Mouse (Mus musculus) thymus, postnatal 36 days (tissue): ENCODE measurements around the gene Cd160.
A peak's percentile ranks its signal among the peaks of the same experiment; 100 is the strongest.

Experiments
- DNase-seq, 2 experiments: peaks; one replicate each; pipeline ENCODE4 v3.0.0; 2022; ENCODE audit warnings: mixed read lengths in 2 of 2

The Cd160 gene

GRCm38 (mm10) chr3:96828984-96829383 is at the start of gene Cd160, which contains the start of gene Pdzk1:
Gene Cd160 (minus strand): TSS chr3:96829351.
Gene Pdzk1 (plus strand): TSS chr3:96829284.
- DNase-seq = no peak

- DNase-seq = no peak
Observed at GRCm38 (mm10) chr3:96874808-96875571, 45.8 kb upstream of the Cd160 start.

- no peak for DNase-seq
Observed at GRCm38 (mm10) chr3:96872501-96872900, 43.4 kb upstream of the Cd160 start.

- no peak for DNase-seq
Observed at GRCm38 (mm10) chr3:96871070-96871469, 41.9 kb upstream of the Cd160 start.

- no peak for DNase-seq
Observed at GRCm38 (mm10) chr3:96870270-96870669, 41.1 kb upstream of the Cd160 start.

GRCm38 (mm10) chr3:96869091-96869490 is 39.9 kb upstream of the Cd160 start:
- DNase-seq = no peak

- DNase-seq = no peak
Observed at GRCm38 (mm10) chr3:96868566-96868965, 39.4 kb upstream of the Cd160 start.

GRCm38 (mm10) chr3:96867863-96868262 is 38.7 kb upstream of the Cd160 start:
- no peak for DNase-seq

GRCm38 (mm10) chr3:96860498-96860897 is 31.3 kb upstream of the Cd160 start:
- no peak for DNase-seq

- DNase-seq = no peak
Observed at GRCm38 (mm10) chr3:96855833-96856232, 26.7 kb upstream of the Cd160 start.

- no peak for DNase-seq
Observed at GRCm38 (mm10) chr3:96854376-96854775, 25.2 kb upstream of the Cd160 start.

GRCm38 (mm10) chr3:96852561-96852960 is 23.4 kb upstream of the Cd160 start:
- DNase-seq = no peak

- no peak for DNase-seq
Observed at GRCm38 (mm10) chr3:96849168-96849727, 20.1 kb upstream of the Cd160 start.

GRCm38 (mm10) chr3:96848470-96848869 is 19.3 kb upstream of the Cd160 start:
- no peak for DNase-seq

GRCm38 (mm10) chr3:96847661-96848060 is 18.5 kb upstream of the Cd160 start:
- peak; percentile 46 to 50 for DNase-seq

- peak; percentile 11 to 20 for DNase-seq
Observed at GRCm38 (mm10) chr3:96846985-96847384, 17.8 kb upstream of the Cd160 start.

- DNase-seq = no peak
Observed at GRCm38 (mm10) chr3:96845806-96846205, 16.7 kb upstream of the Cd160 start.

GRCm38 (mm10) chr3:96845191-96845590 is 16.0 kb upstream of the Cd160 start:
- no peak for DNase-seq

GRCm38 (mm10) chr3:96838996-96839645 is 10.0 kb upstream of the Cd160 start:
- no peak for DNase-seq

- no peak for DNase-seq
Observed at GRCm38 (mm10) chr3:96836414-96836813, 7.3 kb upstream of the Cd160 start.

- DNase-seq = no peak
Observed at GRCm38 (mm10) chr3:96834587-96835348, 5.6 kb upstream of the Cd160 start.

GRCm38 (mm10) chr3:96832930-96833329 is 3.8 kb upstream of the Cd160 start:
- DNase-seq = no peak

- DNase-seq = no peak
Observed at GRCm38 (mm10) chr3:96829856-96830255, 705 bp upstream of the Cd160 start.
